Mouse (Mus musculus) kidney, adult 9 months (tissue): ENCODE results near the gene Dusp6.

Source experiments
- DNase-seq: peaks from one replicate; pipeline ENCODE4 v3.0.0; 2022

Gene Dusp6

DNA sequence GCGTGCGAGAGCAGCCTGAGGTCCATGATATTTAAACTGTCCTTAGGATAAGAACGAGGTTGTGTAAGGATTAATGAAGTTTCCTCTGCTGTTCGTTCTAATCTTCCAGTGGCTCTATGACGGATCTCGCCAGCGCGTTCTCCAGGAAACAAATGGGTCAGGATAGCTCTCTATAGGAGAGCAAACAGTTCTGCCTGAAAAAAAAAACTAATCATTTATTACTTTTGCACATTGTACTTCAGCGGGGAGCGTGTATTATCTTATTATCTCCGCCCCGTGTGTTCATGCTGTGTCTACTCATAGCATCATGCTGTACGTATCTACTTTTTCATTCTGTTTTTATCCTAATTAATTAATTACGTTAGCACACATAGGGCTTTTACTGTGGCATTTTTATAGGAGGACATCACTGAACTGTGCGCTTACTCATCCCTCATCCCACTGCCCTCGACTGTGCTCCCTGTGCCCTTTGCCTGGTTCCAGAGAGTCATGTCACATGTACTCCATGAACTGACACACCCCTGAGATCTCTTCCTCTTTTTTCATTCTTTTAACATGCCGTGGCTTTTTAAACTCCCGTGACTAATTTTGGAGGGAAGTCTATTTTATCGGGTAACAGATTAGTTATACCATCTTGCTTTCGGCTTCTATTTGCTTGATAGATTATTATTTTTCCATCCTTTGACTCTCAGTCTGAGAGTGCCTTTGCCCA lies 16.1 kb upstream of the Dusp6 start:
- no peak for DNase-seq

GRCm38 (mm10) chr10:99250874-99251281 lies 12.2 kb upstream of the Dusp6 start:
- DNase-seq, result no peak

DNA sequence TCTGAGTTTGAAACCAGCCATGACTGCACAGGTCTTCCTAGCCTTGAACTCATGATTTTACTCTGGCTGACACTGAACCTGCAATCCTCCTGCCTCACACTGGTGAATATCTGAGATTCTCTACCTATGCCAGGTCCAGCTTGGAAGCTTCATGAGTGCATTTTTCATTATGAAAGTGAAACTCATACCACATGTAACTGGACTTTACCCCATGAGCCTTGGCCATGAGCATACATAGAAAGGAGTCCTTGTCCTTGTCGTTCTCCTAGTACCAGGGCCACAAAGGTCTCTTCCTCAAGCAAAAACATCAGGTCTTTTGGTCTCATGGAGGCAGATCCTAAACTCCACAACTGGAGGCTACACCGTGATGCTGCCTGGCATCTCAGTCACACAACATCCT lies 9.6 kb upstream of the Dusp6 start:
- no peak for DNase-seq

- DNase-seq, result peak; percentile 91
Observed at GRCm38 (mm10) chr10:99255830-99256570, 7.0 kb upstream of the Dusp6 start.

GRCm38 (mm10) chr10:99257531-99257930 lies 5.5 kb upstream of the Dusp6 start:
- DNase-seq, result peak; percentile 87

- DNase-seq, result peak; percentile 68
Observed at GRCm38 (mm10) chr10:99259840-99260239, 3.2 kb upstream of the Dusp6 start.

DNA sequence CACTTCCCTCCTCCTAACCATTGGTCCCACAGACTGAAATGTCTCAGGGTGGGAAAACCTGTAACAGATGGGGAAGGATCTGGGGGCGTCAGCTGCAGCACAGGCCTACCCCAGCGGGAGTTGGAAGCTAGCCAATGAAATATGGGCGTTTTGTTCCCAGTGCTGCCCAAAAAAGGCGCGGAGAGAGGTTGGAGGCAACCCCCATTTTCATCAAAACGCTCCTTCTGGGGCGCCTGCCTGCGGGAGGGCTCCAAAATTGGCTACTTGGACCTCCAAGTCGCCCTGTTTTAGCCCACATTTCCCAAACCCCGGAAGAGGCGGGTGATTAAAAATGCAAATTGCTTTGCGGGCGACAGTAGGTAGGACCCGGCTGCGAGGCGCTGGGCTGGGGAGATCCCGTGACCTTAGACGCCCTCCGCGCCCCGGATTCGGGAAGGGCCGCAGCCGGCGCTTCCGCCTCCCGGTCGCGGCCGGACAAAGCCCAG lies 1.8 kb upstream of the Dusp6 start:
- DNase-seq, result no peak

GRCm38 (mm10) chr10:99261636-99262318 lies 1.3 kb upstream of the Dusp6 start:
- DNase-seq, result peak; percentile 95

DNA sequence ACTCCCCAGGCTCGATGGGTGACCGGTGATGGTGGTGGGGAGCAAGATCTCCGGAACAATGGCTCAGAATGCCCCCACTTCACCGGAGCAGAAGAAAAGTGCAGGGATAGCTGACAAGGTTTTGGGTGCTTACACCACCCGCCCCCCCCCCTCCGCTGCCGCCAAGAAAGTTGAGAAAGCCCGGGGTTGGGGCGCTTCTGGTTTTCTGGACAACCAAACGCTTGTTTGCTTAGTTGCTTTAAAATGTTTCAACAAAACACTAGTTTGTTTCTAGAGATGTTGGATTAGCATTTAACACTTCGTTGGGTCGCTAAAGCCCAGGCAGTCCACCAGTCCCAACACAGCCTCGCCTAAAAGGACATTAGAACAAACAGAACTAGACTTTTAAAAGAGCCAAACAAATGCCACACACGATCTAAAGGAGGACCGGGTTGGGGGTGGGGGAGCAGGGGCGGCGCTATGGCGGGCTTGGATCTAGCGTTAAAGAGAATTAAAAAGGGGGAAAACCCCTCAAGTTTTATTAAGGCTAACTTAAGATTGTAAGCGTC lies 638 bp upstream of the Dusp6 start:
- peak; percentile 43 for DNase-seq

GRCm38 (mm10) chr10:99263419-99264221 lies 589 bp downstream of the Dusp6 start:
- DNase-seq, result peak; percentile 52

DNA sequence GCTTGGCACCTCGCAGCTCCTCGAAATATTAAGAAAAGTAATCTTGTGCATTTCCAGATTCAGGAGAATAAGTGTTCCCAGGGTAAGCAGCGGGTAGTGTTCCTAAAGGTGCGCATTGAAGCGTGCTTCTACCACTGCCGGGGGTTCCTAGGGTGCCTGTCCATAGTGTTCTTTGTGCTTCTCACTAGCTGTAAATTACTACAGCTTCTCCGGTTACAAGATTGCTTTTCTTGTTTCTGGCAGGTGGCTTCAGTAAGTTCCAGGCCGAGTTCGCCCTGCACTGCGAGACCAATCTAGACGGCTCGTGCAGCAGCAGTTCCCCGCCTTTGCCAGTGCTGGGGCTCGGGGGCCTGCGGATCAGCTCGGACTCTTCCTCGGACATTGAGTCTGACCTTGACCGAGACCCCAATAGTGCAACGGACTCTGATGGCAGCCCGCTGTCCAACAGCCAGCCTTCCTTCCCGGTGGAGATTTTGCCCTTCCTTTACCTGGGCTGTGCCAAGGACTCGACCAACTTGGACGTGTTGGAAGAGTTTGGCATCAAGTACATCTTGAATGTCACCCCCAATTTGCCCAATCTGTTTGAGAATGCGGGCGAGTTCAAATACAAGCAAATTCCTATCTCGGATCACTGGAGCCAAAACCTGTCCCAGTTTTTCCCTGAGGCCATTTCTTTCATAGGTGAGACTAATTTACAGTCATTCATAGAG lies 1.4 kb downstream of the Dusp6 start:
- peak; percentile 60 for DNase-seq

DNA sequence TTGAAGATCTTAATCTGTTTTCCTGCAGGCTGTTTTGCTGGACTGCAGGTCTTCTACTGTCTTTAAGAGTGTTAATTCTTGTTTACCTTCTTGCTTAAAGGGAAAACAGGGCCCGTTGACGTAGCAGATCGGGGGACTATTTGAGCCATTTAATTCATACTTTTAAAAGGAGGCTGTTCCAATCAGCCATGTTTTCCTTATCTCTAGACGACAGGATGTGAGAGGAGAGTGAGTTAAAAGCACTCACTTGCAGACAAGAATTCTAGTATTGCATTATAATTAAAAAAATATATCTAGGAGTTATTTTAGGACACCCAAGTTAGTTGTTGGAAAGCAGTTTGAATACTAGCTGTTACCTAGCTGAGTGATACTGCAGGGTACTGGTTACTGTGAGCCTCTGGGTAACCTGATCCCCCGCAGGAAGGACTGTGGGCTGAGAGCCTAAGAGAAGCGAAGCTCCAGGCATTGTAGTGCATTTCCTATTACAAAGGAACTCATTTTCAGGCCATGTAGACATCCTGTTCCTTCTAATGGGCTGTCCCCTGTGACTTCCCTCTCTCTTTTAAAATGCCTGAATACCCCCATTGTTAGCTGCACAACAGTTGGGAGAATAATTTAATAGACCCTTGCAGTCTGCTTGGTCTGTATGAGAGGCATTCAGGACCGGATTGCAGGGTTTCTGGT lies 2.1 kb downstream of the Dusp6 start:
- peak; percentile 66 for DNase-seq

GRCm38 (mm10) chr10:99266025-99266424 lies 3.0 kb downstream of the Dusp6 start:
- no peak for DNase-seq

- no peak for DNase-seq
Observed at GRCm38 (mm10) chr10:99267621-99268020, 4.6 kb downstream of the Dusp6 start.

DNA sequence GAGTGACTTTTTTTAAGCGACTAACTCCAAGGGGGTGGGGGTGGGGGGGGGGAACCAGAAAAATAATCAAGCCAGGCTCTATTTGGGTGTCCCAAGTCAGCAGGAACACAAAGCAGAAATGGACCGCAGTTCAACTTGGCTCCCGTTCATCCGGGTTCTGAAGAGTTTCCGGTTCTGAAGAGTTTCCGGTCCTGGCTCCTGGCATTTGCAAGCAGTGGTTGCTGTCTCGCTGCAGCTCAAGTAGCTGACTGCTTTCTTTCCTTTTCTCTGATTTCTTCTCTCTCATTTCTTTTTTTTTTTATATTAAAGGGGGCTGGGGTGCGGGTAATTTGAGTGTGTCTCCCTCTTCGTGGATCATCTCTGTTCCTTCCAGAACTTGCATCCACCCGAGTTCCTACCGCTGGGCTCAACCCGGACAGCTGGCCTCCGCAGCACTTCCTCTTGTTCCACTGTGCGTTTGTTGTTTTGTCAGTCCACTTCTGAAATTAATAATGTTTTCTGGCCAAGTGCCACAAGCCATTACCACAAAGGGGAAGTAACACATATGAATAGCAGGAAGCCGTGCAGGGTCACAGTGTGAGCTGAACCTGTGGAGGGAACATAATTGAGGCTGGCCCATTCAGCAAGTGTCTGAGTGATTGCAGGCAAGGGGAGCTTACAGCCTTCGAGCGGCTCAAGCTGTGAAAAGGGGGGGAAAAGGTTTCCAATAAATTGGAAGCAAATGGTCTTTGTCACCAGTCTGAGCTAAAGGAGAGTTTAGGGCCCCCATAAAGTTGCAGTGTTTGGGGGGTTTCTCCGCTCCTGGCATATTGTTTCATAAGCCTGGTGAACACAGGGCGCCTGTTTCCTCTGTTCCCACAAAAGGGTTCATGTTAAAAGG lies 5.6 kb downstream of the Dusp6 start:
- DNase-seq, result peak; percentile 90

DNA sequence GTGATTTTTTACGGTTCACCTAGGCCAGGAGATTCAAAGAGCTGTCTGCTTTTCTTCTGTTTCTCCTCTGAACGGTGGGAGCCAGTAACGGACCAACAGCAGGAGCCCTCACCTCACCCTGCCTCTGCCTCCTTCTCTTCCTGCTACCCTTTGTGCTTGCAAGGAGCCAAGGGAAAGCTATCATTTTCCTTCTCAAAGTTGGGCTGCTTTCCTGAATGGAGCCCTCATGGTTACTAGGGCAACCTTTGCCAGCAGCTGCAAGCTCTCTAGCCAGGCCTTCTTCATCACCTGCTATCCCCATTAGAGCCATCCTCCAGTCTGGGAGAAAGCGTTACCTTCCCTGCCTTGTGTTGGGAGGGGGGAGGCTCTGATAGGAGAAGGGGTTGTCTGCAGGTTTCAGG lies 6.3 kb downstream of the Dusp6 start:
- no peak for DNase-seq

DNA sequence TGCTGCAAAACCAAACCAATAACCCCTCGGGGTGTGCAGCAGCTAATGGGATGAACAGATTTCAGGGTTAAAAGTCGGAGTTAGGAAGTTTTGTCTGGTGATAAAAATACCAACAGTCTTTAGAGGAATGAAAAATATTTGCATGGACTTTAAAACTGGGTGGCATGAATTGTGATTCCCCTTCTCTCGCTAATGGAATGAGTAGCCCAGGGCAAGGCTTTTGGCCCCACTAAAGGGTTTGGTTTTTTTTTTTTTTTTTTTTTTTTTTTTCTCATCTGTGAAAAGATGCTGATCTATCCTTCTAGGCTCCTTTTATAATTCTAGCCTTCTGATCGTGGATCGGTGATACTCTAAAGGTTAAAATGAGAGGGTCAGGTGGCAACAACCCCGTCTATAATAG lies 6.7 kb downstream of the Dusp6 start:
- no peak for DNase-seq

- peak; percentile 75 for DNase-seq
Observed at GRCm38 (mm10) chr10:99270406-99270805, 7.4 kb downstream of the Dusp6 start.

GRCm38 (mm10) chr10:99271016-99271415 lies 8.0 kb downstream of the Dusp6 start:
- peak; percentile 73 for DNase-seq

GRCm38 (mm10) chr10:99273006-99273405 lies 10.0 kb downstream of the Dusp6 start:
- DNase-seq, result no peak
